ENCODE assay signal across 13 mouse cellular contexts in genomic region chr7:114155053-114155865, GRCm38 (mm10). TPM values are rescaled to one million over a fixed set of nuclear protein-coding genes. Genes with fewer than 3 reads are reported as not detected.
A peak's percentile ranks its signal among the peaks of the same experiment; 100 is the strongest.
DNase-seq lines count a peak whose midpoint lies in the region; ATAC-seq lines count a peak whose summit lies in the region.
"Had no signal": no experiment of that assay in that cellular context is flagged by ENCODE, and none has a peak within 500 bp of the region (broad histone marks: within the 10 kb centered on the region; RNA-seq: fewer than 3 reads in every experiment).

No protein-coding gene starts in this region.

- WGBS in heart, embryonic 11.5 days (ENCODE audit: insufficient replicate concordance), result 36% methylated on average over 5 of the region's 5 CpGs
- 66% methylated on average over 5 of the region's 5 CpGs for WGBS in forebrain, embryonic 16.5 days

- H3K9me3 ChIP-seq in heart, embryonic 11.5 days (replicated peaks; ENCODE audit: control insufficient read depth, low read length), result peaks cover 3% of the 10 kb centered on the region; the same call in 1 of the 2 replicates
- no peaks in the 10 kb centered on the region; the same call in 1 of the 2 replicates for H3K9me3 ChIP-seq in forebrain, embryonic 16.5 days (ENCODE audit: control insufficient read depth, low read length)
- H3K9me3 ChIP-seq: limb, embryonic 13.5 days had no signal

- H3K27me3 ChIP-seq in heart, embryonic 11.5 days (ENCODE audit: control insufficient read depth, insufficient read depth, low read length), result no peaks in the 10 kb centered on the region
- no peaks in the 10 kb centered on the region for H3K27me3 ChIP-seq in forebrain, embryonic 16.5 days (replicated peaks; ENCODE audit: control insufficient read depth, insufficient read depth, low read length)
- H3K27me3 ChIP-seq: limb, embryonic 13.5 days; Patski had no signal

- H3K4me3 ChIP-seq in heart, embryonic 11.5 days (ENCODE audit: low read depth, low read length), result no peak overlapping the region
- H3K4me3 ChIP-seq in forebrain, embryonic 16.5 days (replicated peaks; ENCODE audit: low read length), result no peak overlapping the region
- H3K4me3 ChIP-seq: erythroblast, embryonic 14.5 days; limb, embryonic 13.5 days; myocyte had no signal

- 0 out of 2 replicates have a peak, but pooled peaks have one; percentile 46 for ATAC-seq in heart, embryonic 11.5 days (replicated peaks; ENCODE audit: insufficient number of reproducible peaks, low FRiP score, low TSS enrichment)
- ATAC-seq in forebrain, embryonic 16.5 days, result peak; percentile 78
- ATAC-seq: Patski had no signal

- H3K27ac ChIP-seq in heart, embryonic 11.5 days (ENCODE audit: low read depth, low read length), result no peak overlapping the region
- H3K27ac ChIP-seq in forebrain, embryonic 16.5 days (ENCODE audit: low read length), result no peak overlapping the region
- H3K27ac ChIP-seq: limb, embryonic 13.5 days had no signal

- H3K9ac ChIP-seq in heart, embryonic 11.5 days (ENCODE audit: low read depth, low read length), result no peak overlapping the region
- no peak overlapping the region for H3K9ac ChIP-seq in forebrain, embryonic 16.5 days (replicated peaks; ENCODE audit: low read depth, low read length)
- H3K9ac ChIP-seq: limb, embryonic 13.5 days had no signal

- intact Hi-C loops in heart, postnatal 10 days (cut with DNase I), result no loop called here

- H3K4me1 ChIP-seq in heart, embryonic 11.5 days (ENCODE audit: control insufficient read depth, insufficient read depth, low read length), result no peaks in the 10 kb centered on the region
- 0 out of 2 replicates have a peak, but pooled peaks cover 8% of the 10 kb centered on the region for H3K4me1 ChIP-seq in forebrain, embryonic 16.5 days (replicated peaks; ENCODE audit: control insufficient read depth, insufficient read depth, low read length)
- H3K4me1 ChIP-seq: limb, embryonic 13.5 days had no signal

- H3K4me2 ChIP-seq in heart, embryonic 11.5 days, result no peak overlapping the region
- H3K4me2 ChIP-seq in forebrain, embryonic 16.5 days (ENCODE audit: low read length), result no peak overlapping the region
- H3K4me2 ChIP-seq: limb, embryonic 13.5 days had no signal

- DNase-seq in heart, postnatal 10 days, result no peak
- peak; percentile 41 for DNase-seq in NIH3T3 (ENCODE audit: low read depth)
- DNase-seq in lung, postnatal 14 days, result peak; percentile 49
- no peak for DNase-seq in retina, embryonic 14.5 days (ENCODE audit: low spot score)
- DNase-seq in urinary bladder, postnatal 14 days (ENCODE audit: low spot score), result no peak
- DNase-seq: kidney, postnatal 14 days; thymus, postnatal 25 days had no signal

- no peaks in the 10 kb centered on the region for H3K36me3 ChIP-seq in heart, embryonic 11.5 days (ENCODE audit: control insufficient read depth, insufficient read depth, low read length)
- H3K36me3 ChIP-seq in forebrain, embryonic 16.5 days (ENCODE audit: control insufficient read depth, insufficient read depth), result no peaks in the 10 kb centered on the region
- H3K36me3 ChIP-seq: limb, embryonic 13.5 days had no signal

RNA-seq across cellular contexts. Expression of gene Rras2, which starts 37.7 kb away (rescaled TPM):
- polyA plus RNA-seq in heart, embryonic 11.5 days (2014; fragmentation: Nextera tagmentation; extraction: Ambion mirVana), result 53.9 and 56.8 TPM in 2 replicates
- 10 to 100 TPM; 50.2 to 66.9 TPM for total RNA-seq in heart, postnatal 10 days (2021)
- 23.6 and 23.8 TPM in 2 replicates for polyA plus RNA-seq in forebrain, embryonic 16.5 days (2015; fragmentation: Nextera tagmentation; extraction: Ambion mirVana)
- polyA plus RNA-seq: erythroblast, embryonic 14.5 days had no signal

Comparison
In these comparisons a context has a peak if more than half of its experiments do, and no peak if none do; other contexts are left out.
1. DNase-seq: peak in NIH3T3 (single experiment) and lung, postnatal 14 days (single experiment); none in heart, postnatal 10 days (0 of 2), retina, embryonic 14.5 days (single experiment) and urinary bladder, postnatal 14 days (single experiment).